Mouse (Mus musculus) cerebellum, adult 2 months (tissue): ENCODE measurements around the gene Spaca6.

Source experiments
- CTCF ChIP-seq: fragments of 200-500 bp; IDR thresholded peaks from 2 replicates; pipeline ENCODE4 v1.5.1; 2011; ENCODE audit warnings: low read depth, mild to moderate bottlenecking, control low read depth, low read length, moderate library complexity, borderline replicate concordance; ENCODE audit not compliant: insufficient read depth
- POLR2A ChIP-seq: fragments of 200-500 bp; IDR thresholded peaks from 2 replicates; pipeline ENCODE4 v1.6.1; 2011; ENCODE audit warnings: low read length, control low read depth, borderline replicate concordance; ENCODE audit not compliant: insufficient read depth

GRCm38 (mm10) chr17:17837919-17838701 is 11.2 kb downstream of the Spaca6 start:
- TF ChIP-seq POLR2A (peak; percentile 49; the same call in 1 of the 2 replicates), CTCF (peak; percentile 71; the same call in 1 of the 2 replicates)
